Mouse (Mus musculus): ENCODE data around the gene Tyk2. TPM values are rescaled to one million over a fixed set of nuclear protein-coding genes. Genes with fewer than 3 reads are reported as not detected.
A peak's percentile ranks its signal among the peaks of the same experiment; 100 is the strongest.

Tyk2 gene
- polyA plus RNA-seq, 1 experiment from 2014 or later, result 5.4 TPM

GRCm38 (mm10) chr9:21153833-21154232 is 22.8 kb upstream of the Tyk2 start:
- DNase-seq (ENCODE audit: low spot score), result peak; percentile 63
- Histone ChIP-seq H3K4me1 (ENCODE audit: control insufficient read depth, insufficient read depth, low read length) (0 out of 2 replicates have a peak, but pooled peaks cover 1% of the 10 kb centered on the region), H3K4me2 (ENCODE audit: low read depth, low read length) (peak overlapping the region; percentile 78), H3K4me3 (ENCODE audit: low read depth, low read length) (peak overlapping the region; percentile 29), H3K27ac (replicated peaks; ENCODE audit: low read depth, low read length) (0 out of 2 replicates have a peak overlapping the region, but pooled peaks have one; percentile 2), H3K9ac (replicated peaks; ENCODE audit: low read length) (no peak overlapping the region), H3K9me3 (replicated peaks; ENCODE audit: control insufficient read depth, low read length) (no peaks in the 10 kb centered on the region), H3K27me3 (ENCODE audit: control insufficient read depth, insufficient read depth, low read length) (no peaks in the 10 kb centered on the region), H3K36me3 (replicated peaks; ENCODE audit: control insufficient read depth, insufficient read depth, low read depth, low read length) (no peaks in the 10 kb centered on the region)
- WGBS, result 12% methylated on average over 5 of the region's 5 CpGs
- ATAC-seq (replicated peaks; ENCODE audit: insufficient number of reproducible peaks, low FRiP score, low TSS enrichment, low read depth), result no peak

DNA sequence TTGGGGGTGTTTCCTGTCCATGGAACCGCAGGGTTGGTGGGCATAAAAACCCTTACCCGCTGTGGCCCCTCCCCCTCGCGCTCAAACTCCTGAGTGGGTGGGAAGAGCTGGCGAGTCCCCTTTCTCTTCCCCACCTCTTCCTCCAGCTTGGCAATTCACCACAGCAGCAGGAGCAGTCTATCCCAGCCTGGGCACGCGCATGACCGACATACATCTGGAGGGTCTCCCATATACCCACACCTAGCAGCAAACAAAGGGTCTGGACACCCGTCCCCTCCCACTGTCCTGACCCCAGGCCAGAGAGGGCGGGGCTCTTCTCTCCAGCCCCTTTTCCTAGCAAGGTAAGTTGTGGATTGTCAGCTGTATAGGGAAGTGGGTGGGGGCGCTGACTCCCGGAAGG is 22.3 kb upstream of the Tyk2 start:
- Histone ChIP-seq H3K9ac (replicated peaks; ENCODE audit: low read length) (peak overlapping the region; percentile 57), H3K27me3 (ENCODE audit: control insufficient read depth, insufficient read depth, low read length) (no peaks in the 10 kb centered on the region), H3K9me3 (replicated peaks; ENCODE audit: control insufficient read depth, low read length) (no peaks in the 10 kb centered on the region), H3K4me2 (ENCODE audit: low read depth, low read length) (peak overlapping the region; percentile 78), H3K27ac (replicated peaks; ENCODE audit: low read depth, low read length) (0 out of 2 replicates have a peak overlapping the region, but pooled peaks have one; percentile 35), H3K36me3 (replicated peaks; ENCODE audit: control insufficient read depth, insufficient read depth, low read depth, low read length) (no peaks in the 10 kb centered on the region), H3K4me1 (ENCODE audit: control insufficient read depth, insufficient read depth, low read length) (0 out of 2 replicates have a peak, but pooled peaks cover 2% of the 10 kb centered on the region), H3K4me3 (ENCODE audit: low read depth, low read length) (peak overlapping the region; percentile 29)
- DNase-seq (ENCODE audit: low spot score), result peak; percentile 24
- WGBS, result 2% methylated on average over 12 of the region's 12 CpGs
- ATAC-seq (replicated peaks; ENCODE audit: insufficient number of reproducible peaks, low FRiP score, low TSS enrichment, low read depth), result no peak

- H3K4me2 ChIP-seq (ENCODE audit: low read depth, low read length), result peak overlapping the region; percentile 78
- H3K4me1 ChIP-seq (ENCODE audit: control insufficient read depth, insufficient read depth, low read length), result peaks cover 2% of the 10 kb centered on the region; the same call in 1 of the 2 replicates
- no peaks in the 10 kb centered on the region for H3K36me3 ChIP-seq (replicated peaks; ENCODE audit: control insufficient read depth, insufficient read depth, low read depth, low read length)
- DNase-seq (ENCODE audit: low spot score) (peak; percentile 72), ATAC-seq (replicated peaks; ENCODE audit: insufficient number of reproducible peaks, low FRiP score, low TSS enrichment, low read depth) (peak; percentile 22; the same call in 1 of the 2 replicates)
- H3K4me3 ChIP-seq (ENCODE audit: low read depth, low read length), result peak overlapping the region; percentile 29
- no peaks in the 10 kb centered on the region for H3K9me3 ChIP-seq (replicated peaks; ENCODE audit: control insufficient read depth, low read length)
- H3K27ac ChIP-seq (replicated peaks; ENCODE audit: low read depth, low read length), result no peak overlapping the region
- no peaks in the 10 kb centered on the region for H3K27me3 ChIP-seq (ENCODE audit: control insufficient read depth, insufficient read depth, low read length)
- 4% methylated on average over 11 of the region's 11 CpGs for WGBS
- H3K9ac ChIP-seq (replicated peaks; ENCODE audit: low read length), result no peak overlapping the region
Observed at GRCm38 (mm10) chr9:21152715-21153114, 21.7 kb upstream of the Tyk2 start.

DNA sequence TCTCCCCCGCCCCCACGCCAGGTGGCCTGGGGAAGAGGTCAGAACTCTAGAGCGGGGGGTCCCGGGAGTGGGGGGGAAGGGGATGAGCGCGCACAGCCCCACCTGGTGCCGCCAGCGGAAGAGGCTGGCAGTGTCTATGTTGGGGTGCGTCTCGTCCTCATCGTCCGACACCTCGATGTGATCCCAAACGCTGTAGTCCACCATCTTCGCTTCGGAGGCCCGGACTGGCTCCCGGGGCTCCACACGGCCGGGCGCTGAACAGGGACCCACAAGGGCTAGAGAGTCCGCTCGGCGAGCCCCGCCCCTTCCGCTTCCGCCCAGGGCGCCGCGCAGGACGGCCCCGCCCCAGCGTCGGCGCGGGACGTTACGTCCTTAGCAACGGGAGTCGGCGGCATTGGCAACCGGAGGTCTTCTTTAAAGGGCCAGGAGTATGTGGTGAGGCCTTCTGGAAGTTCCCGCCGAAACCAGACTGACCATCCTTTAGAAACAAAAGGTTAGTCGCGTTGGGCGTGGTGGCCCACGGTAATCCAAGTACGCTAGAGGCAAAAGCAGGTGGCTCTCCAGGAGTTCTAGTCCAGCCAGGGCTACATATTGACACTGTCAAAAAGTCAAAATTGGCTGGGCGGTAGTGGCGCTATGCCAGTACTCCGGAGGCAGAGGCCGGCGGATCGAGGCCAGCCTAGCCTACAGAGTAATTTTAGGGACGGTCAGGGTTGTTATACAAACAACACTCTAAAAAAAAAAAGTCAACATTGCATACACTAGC is 18.8 kb upstream of the Tyk2 start, which contains the start of gene Cdc37:
Cdc37 (minus strand) TSS at position 329 of the 766 bp plus-strand sequence.
- H3K9me3 ChIP-seq (replicated peaks; ENCODE audit: control insufficient read depth, low read length), result no peaks in the 10 kb centered on the region
- DNase-seq (ENCODE audit: low spot score) (peak; percentile 98), ATAC-seq (replicated peaks; ENCODE audit: insufficient number of reproducible peaks, low FRiP score, low TSS enrichment, low read depth) (peak; percentile 87)
- H3K4me1 ChIP-seq (ENCODE audit: control insufficient read depth, insufficient read depth, low read length), result peaks cover 2% of the 10 kb centered on the region; the same call in 1 of the 2 replicates
- H3K9ac ChIP-seq (replicated peaks; ENCODE audit: low read length), result peak within 1 kb of the TSS; percentile 80
- H3K27me3 ChIP-seq (ENCODE audit: control insufficient read depth, insufficient read depth, low read length), result no peaks in the 10 kb centered on the region
- H3K36me3 ChIP-seq (replicated peaks; ENCODE audit: control insufficient read depth, insufficient read depth, low read depth, low read length), result no peaks in the 10 kb centered on the region; the same call in 1 of the 2 replicates
- H3K27ac ChIP-seq (replicated peaks; ENCODE audit: low read depth, low read length), result no peak within 1 kb of the TSS; the same call in none of the 2 replicates
- H3K4me2 ChIP-seq (ENCODE audit: low read depth, low read length), result peak within 1 kb of the TSS; percentile 77
- peak within 1 kb of the TSS; percentile 64 for H3K4me3 ChIP-seq (ENCODE audit: low read depth, low read length)
- 3% methylated on average over 56 of the region's 56 CpGs for WGBS

- Histone ChIP-seq H3K9me3 (replicated peaks; ENCODE audit: control insufficient read depth, low read length) (no peaks in the 10 kb centered on the region), H3K27ac (replicated peaks; ENCODE audit: low read depth, low read length) (no peak overlapping the region; the same call in 1 of the 2 replicates), H3K9ac (replicated peaks; ENCODE audit: low read length) (peak overlapping the region; percentile 80), H3K4me2 (ENCODE audit: low read depth, low read length) (peak overlapping the region; percentile 77), H3K27me3 (ENCODE audit: control insufficient read depth, insufficient read depth, low read length) (no peaks in the 10 kb centered on the region), H3K4me1 (ENCODE audit: control insufficient read depth, insufficient read depth, low read length) (peaks cover 2% of the 10 kb centered on the region; the same call in 1 of the 2 replicates), H3K4me3 (ENCODE audit: low read depth, low read length) (peak overlapping the region; percentile 64), H3K36me3 (replicated peaks; ENCODE audit: control insufficient read depth, insufficient read depth, low read depth, low read length) (no peaks in the 10 kb centered on the region; the same call in 1 of the 2 replicates)
- ATAC-seq (replicated peaks; ENCODE audit: insufficient number of reproducible peaks, low FRiP score, low TSS enrichment, low read depth) (no peak), DNase-seq (ENCODE audit: low spot score) (no peak)
- 12% methylated on average over 8 of the region's 8 CpGs for WGBS
Observed at GRCm38 (mm10) chr9:21149077-21149653, 18.1 kb upstream of the Tyk2 start.

- no peaks in the 10 kb centered on the region; the same call in 1 of the 2 replicates for H3K36me3 ChIP-seq (replicated peaks; ENCODE audit: control insufficient read depth, insufficient read depth, low read depth, low read length)
- peaks cover 2% of the 10 kb centered on the region; the same call in 1 of the 2 replicates for H3K4me1 ChIP-seq (ENCODE audit: control insufficient read depth, insufficient read depth, low read length)
- peak overlapping the region; percentile 64; the same call in 1 of the 2 replicates for H3K4me3 ChIP-seq (ENCODE audit: low read depth, low read length)
- no peak overlapping the region for H3K27ac ChIP-seq (replicated peaks; ENCODE audit: low read depth, low read length)
- H3K27me3 ChIP-seq (ENCODE audit: control insufficient read depth, insufficient read depth, low read length), result no peaks in the 10 kb centered on the region
- peak overlapping the region; percentile 77 for H3K4me2 ChIP-seq (ENCODE audit: low read depth, low read length)
- DNase-seq (ENCODE audit: low spot score), result no peak
- no peak for ATAC-seq (replicated peaks; ENCODE audit: insufficient number of reproducible peaks, low FRiP score, low TSS enrichment, low read depth)
- no peaks in the 10 kb centered on the region for H3K9me3 ChIP-seq (replicated peaks; ENCODE audit: control insufficient read depth, low read length)
- no peak overlapping the region for H3K9ac ChIP-seq (replicated peaks; ENCODE audit: low read length)
Observed at GRCm38 (mm10) chr9:21148427-21148826, 17.4 kb upstream of the Tyk2 start.

- Histone ChIP-seq H3K9me3 (replicated peaks; ENCODE audit: control insufficient read depth, low read length) (no peaks in the 10 kb centered on the region), H3K9ac (replicated peaks; ENCODE audit: low read length) (peak overlapping the region; percentile 35), H3K36me3 (replicated peaks; ENCODE audit: control insufficient read depth, insufficient read depth, low read depth, low read length) (peaks cover 12% of the 10 kb centered on the region), H3K27ac (replicated peaks; ENCODE audit: low read depth, low read length) (no peak overlapping the region), H3K27me3 (ENCODE audit: control insufficient read depth, insufficient read depth, low read length) (no peaks in the 10 kb centered on the region), H3K4me2 (ENCODE audit: low read depth, low read length) (peak overlapping the region; percentile 36; the same call in 1 of the 2 replicates), H3K4me3 (ENCODE audit: low read depth, low read length) (0 out of 2 replicates have a peak overlapping the region, but pooled peaks have one; percentile 0), H3K4me1 (ENCODE audit: control insufficient read depth, insufficient read depth, low read length) (peaks cover 2% of the 10 kb centered on the region; the same call in 1 of the 2 replicates)
- DNase-seq (ENCODE audit: low spot score) (peak; percentile 59), ATAC-seq (replicated peaks; ENCODE audit: insufficient number of reproducible peaks, low FRiP score, low TSS enrichment, low read depth) (no peak)
- WGBS, result 47% methylated on average over 10 of the region's 10 CpGs
Observed at GRCm38 (mm10) chr9:21146722-21147121, 15.7 kb upstream of the Tyk2 start.

All from embryonic facial prominence, embryonic 11.5 days (tissue).